Mouse (Mus musculus) adrenal gland, adult 8-10 months (tissue): ENCODE measurements around the gene Srsf2. TPM values are rescaled to one million over a fixed set of nuclear protein-coding genes. Genes with fewer than 3 reads are reported as not detected.
"Not testable (repeated sequence)": the region's sequence is repeated elsewhere in the genome, so short reads cannot be mapped to it uniquely, and the experiment has no call there.

Experiments used
- DNase-seq: peaks from one replicate; pipeline ENCODE4 v3.0.0; 2022
- total RNA-seq, 4 experiments: library from RNA; stranded (reverse); gene quantifications; 2 replicates each; pipeline ENCODE4 v1.2.4; 2022

Srsf2 gene
- total RNA-seq: 100 to 1,000 TPM; 183 to 287 (median 255) TPM

GRCm38 (mm10) chr11:116852891-116853511 is at the start of gene Srsf2:
TSS of gene Srsf2 (minus strand) at chr11:116853094.
- DNase-seq: peak; percentile 93

GRCm38 (mm10) chr11:116902588-116902987 is 49.7 kb upstream of the Srsf2 start:
- DNase-seq: not testable (repeated sequence)

GRCm38 (mm10) chr11:116899247-116899646 is 46.4 kb upstream of the Srsf2 start:
- no peak for DNase-seq

- DNase-seq: no peak
Observed at GRCm38 (mm10) chr11:116895402-116895801, 42.5 kb upstream of the Srsf2 start.

- no peak for DNase-seq
Observed at GRCm38 (mm10) chr11:116893532-116894442, 40.9 kb upstream of the Srsf2 start.

GRCm38 (mm10) chr11:116887136-116887535 is 34.2 kb upstream of the Srsf2 start:
- DNase-seq: no peak

GRCm38 (mm10) chr11:116885275-116886151 is 32.6 kb upstream of the Srsf2 start:
- DNase-seq: peak; percentile 49

- no peak for DNase-seq
Observed at GRCm38 (mm10) chr11:116884061-116884460, 31.2 kb upstream of the Srsf2 start.

- no peak for DNase-seq
Observed at GRCm38 (mm10) chr11:116882446-116882845, 29.6 kb upstream of the Srsf2 start.

- DNase-seq: no peak
Observed at GRCm38 (mm10) chr11:116881440-116881839, 28.5 kb upstream of the Srsf2 start.

- DNase-seq: no peak
Observed at GRCm38 (mm10) chr11:116880839-116881238, 27.9 kb upstream of the Srsf2 start.

- DNase-seq: no peak
Observed at GRCm38 (mm10) chr11:116878454-116878853, 25.6 kb upstream of the Srsf2 start.

GRCm38 (mm10) chr11:116873987-116874386 is 21.1 kb upstream of the Srsf2 start:
- no peak for DNase-seq

GRCm38 (mm10) chr11:116871538-116871937 is 18.6 kb upstream of the Srsf2 start:
- no peak for DNase-seq

- no peak for DNase-seq
Observed at GRCm38 (mm10) chr11:116869641-116870040, 16.7 kb upstream of the Srsf2 start.

- no peak for DNase-seq
Observed at GRCm38 (mm10) chr11:116869223-116869622, 16.3 kb upstream of the Srsf2 start.

- DNase-seq: no peak
Observed at GRCm38 (mm10) chr11:116868129-116868528, 15.2 kb upstream of the Srsf2 start.

- no peak for DNase-seq
Observed at GRCm38 (mm10) chr11:116865945-116866585, 13.2 kb upstream of the Srsf2 start.

- no peak for DNase-seq
Observed at GRCm38 (mm10) chr11:116864444-116864843, 11.6 kb upstream of the Srsf2 start.

- DNase-seq: no peak
Observed at GRCm38 (mm10) chr11:116857183-116857850, 4.4 kb upstream of the Srsf2 start.

- DNase-seq: no peak
Observed at GRCm38 (mm10) chr11:116854279-116854678, 1.4 kb upstream of the Srsf2 start.

GRCm38 (mm10) chr11:116853512-116853928 is 626 bp upstream of the Srsf2 start:
- peak; percentile 96 for DNase-seq
